Mouse (Mus musculus) layer of hippocampus, adult 18-20 months (tissue): Measurements from ENCODE around the gene Cdkal1. TPM values are rescaled to one million over a fixed set of nuclear protein-coding genes. Genes with fewer than 3 reads are reported as not detected.

Experiments
- DNase-seq, 2 experiments: peaks; one replicate each; pipeline ENCODE4 v3.0.0; 2022; ENCODE audit warnings: low spot score in 2 of 2
- total RNA-seq, 2 experiments: library from RNA; stranded (reverse); gene quantifications; 2 replicates each; pipeline ENCODE4 v1.2.3; 2021

Gene Cdkal1
- total RNA-seq, 2 experiments from 2014 or later: 26.0 to 26.3 TPM

DNA sequence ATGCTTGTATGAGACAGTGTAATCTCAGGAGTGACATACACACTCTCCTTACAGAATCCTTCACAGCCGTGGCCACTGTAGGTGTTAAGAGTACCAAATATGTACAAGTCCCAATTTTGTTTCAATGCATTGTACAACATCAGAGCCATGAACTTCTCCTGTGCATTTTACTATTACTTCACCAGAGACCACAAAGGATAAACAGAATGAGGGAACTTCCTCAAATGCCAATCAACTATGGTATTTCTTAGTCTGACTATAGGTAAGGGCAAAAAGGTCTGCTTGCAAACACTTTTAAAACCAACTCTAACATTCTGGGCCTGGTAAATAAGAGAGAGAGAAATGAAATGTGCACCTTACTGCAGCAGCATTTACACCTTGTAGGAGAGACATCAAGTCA lies 87.4 kb downstream of the Cdkal1 start:
- no peak for DNase-seq

DNA sequence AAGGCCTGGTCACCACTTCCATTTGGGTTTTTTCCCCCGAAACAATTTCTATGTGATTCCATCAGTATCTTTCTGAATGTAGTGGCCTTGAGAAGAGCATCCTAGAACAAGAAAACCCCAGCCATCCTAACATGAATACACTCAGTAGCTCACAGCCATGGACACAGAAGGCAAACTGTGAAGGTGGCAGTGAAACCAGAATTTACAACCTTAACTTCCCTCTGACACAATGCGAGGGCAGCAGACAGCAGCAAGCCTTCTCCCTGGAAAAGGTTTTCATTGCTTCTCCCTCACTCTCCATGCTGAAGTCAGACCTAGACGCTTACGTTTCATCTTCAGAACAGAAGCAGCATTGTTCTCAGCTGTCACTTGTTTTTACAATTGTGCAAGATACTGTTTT lies 87.9 kb downstream of the Cdkal1 start:
- DNase-seq: no peak

GRCm38 (mm10) chr13:29766377-29766776 lies 89.1 kb downstream of the Cdkal1 start:
- DNase-seq: no peak

- no peak for DNase-seq
Measured at GRCm38 (mm10) chr13:29765296-29765695, 90.2 kb downstream of the Cdkal1 start.

DNA sequence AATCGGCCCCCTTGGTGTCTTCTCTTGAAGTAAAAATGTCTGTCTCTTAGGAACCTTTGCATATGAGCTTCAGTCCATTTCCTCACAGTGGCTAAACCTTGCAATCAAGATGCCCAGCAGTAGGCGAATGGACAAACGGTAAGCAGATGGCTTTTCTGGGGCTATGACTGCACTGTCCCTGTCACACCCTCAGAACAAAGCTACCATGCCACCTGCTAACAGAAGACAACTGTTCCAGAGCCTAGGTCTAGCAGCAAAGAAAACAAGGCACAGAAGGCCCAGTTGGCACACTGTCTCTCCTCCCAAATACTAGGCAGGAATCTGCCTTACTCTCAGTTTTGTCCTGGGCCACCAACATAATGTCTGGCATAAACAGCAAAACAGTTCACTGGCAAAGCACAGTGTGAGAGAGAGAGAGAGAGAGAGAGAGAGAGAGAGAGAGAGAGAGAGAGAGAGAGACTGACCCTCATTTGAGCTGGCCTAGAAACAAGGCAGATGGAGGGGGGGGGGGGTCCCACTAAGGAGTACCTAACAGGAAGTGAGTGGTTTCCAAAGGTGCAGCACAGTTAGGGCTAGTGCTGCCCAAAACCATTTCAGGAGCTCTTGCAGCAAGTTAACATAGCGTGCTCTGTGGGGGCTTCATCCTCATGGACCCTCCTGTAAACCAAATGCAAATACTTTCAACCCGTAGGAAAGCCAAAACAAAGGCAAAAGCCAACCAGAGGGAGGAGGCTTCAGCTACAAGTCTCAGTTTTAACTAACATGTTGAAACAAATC lies 95.6 kb downstream of the Cdkal1 start:
- peak in 1 of 2 experiments; percentile 66 for DNase-seq

- no peak for DNase-seq
Measured at GRCm38 (mm10) chr13:29756052-29756451, 99.4 kb downstream of the Cdkal1 start.

- DNase-seq: no peak
Measured at GRCm38 (mm10) chr13:29753254-29753653, 102.2 kb downstream of the Cdkal1 start.

- no peak for DNase-seq
Measured at GRCm38 (mm10) chr13:29752061-29752460, 103.4 kb downstream of the Cdkal1 start.

DNA sequence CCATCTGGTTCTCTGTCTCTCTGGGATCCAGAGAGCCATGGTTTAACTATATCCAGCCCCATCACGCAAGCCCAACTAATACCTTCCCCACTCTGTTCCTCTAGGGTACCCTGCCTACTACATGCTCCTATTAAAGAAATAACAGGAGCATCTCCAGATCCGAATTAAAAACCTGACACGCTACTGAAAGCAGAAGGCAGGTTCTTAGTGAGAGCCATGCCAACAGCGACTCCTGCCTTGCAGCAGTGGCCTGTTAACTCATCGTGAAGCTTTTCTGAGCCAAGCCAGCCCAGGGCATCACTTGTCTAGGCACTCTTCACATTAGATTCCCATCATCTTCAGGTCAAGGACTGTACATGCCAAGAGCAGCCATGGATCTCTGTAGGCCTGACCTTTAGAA lies 104.3 kb downstream of the Cdkal1 start:
- no peak for DNase-seq

DNA sequence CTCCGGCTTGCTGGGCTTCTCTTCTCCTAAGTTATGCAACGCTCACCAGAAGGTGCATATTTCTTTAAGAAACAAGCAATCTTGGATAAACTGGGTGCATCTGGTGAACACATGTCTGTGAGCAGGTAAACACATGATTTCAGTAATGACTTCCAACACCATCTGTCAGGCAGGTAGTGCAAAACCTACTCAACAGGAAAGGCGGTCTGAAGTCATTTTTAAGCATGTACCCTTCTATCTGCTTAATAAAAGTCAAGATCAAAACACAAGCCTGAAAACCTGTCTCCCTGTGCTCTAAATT lies 108.2 kb downstream of the Cdkal1 start:
- no peak for DNase-seq

- DNase-seq: no peak
Measured at GRCm38 (mm10) chr13:29746501-29747346, 108.8 kb downstream of the Cdkal1 start.

DNA sequence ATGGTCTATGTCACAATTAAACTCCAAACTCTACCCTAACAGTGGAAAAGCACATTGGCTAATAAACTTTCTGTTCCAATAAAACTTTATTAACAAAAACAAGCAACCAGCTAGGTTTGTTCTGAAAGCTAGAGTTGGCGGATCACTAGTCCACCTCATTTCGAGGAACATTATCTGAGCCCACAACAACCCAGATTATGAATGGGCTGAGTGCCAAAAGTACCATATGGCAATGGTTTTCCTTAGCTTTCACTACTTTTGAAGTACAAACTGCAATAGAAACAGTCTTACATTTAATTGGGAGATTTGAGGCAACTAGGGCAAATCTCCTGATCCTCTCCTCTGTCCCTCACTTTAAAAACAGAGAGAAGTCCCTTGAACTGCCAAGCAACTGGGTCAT lies 110.4 kb downstream of the Cdkal1 start:
- DNase-seq: peak; percentile 28 to 52

DNA sequence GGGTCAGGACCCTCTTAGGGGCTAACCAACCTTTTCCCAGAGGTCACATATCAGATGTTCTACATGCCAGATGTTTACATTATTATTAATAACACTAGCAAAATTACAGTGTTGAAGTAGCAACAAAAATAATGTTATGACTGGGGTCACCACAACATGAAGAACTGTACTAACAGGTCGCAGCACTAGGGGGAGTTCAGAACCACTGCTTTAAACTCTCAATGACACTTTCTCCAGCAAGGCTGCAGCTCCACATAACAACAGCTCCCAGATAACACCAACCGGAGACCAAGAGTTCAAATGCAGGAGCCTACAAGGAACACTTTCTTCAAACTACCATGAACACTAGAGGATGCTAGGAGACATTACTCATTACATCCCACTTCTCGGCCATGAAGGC lies 111.3 kb downstream of the Cdkal1 start:
- DNase-seq: no peak

DNA sequence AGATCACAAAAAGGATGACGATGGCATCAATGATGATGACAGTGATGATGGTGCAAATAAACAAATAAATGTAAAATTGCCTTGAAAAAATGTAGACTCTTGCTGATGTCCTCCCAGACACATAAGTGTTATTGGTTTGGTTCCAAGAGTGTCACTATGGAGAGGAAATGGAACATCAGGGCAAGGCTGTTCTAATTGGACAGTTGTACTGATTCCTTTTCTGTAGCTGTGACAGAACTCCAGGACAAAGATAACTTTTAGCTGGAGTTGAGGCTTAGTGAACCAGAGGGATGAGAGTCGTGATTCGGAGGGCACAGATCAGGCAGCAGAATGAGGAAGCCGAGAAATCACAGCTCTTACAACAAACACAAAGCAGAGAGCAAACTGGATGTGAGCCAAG lies 111.7 kb downstream of the Cdkal1 start:
- no peak for DNase-seq

DNA sequence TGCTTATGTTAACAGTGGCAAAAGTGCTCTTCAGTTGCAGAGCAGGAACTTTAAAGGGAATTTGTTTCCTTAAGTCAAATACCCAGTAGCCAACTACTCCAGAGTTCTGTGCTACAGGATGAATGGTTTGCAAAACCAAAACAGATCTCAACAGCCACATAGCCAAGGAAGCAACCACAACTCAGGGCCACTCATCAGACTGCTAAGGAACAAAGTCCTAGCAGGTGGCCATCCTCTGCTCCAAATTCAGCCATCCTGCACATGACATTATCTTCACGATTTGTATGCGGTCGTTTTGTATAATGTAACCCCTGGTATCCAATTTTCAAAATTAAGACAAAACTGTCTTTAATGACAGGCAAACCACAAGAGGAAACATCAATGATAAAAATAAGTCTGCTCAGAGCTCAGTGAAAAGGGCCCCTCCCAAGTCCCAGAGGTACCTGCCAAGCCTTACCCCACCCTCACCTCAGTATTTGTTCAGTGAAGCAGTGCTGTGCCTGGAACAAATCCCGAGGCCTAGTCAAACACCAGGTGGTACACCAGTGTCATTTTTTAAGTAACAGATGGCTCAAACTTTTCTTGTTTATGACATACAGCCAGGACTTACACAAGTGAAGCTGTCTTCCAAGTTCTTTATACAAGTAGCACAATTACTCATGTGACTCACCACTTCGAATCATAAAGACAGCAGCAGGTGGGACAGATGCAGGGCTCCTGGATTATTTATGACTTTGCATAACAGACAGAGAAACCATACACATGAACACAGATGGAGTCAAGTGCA lies 117.6 kb downstream of the Cdkal1 start:
- peak; percentile 22 to 60 for DNase-seq

GRCm38 (mm10) chr13:29734496-29734895 lies 121.0 kb downstream of the Cdkal1 start:
- no peak for DNase-seq

GRCm38 (mm10) chr13:29726154-29726825 lies 129.2 kb downstream of the Cdkal1 start:
- no peak for DNase-seq

- DNase-seq: no peak
Measured at GRCm38 (mm10) chr13:29724855-29725254, 130.6 kb downstream of the Cdkal1 start.

DNA sequence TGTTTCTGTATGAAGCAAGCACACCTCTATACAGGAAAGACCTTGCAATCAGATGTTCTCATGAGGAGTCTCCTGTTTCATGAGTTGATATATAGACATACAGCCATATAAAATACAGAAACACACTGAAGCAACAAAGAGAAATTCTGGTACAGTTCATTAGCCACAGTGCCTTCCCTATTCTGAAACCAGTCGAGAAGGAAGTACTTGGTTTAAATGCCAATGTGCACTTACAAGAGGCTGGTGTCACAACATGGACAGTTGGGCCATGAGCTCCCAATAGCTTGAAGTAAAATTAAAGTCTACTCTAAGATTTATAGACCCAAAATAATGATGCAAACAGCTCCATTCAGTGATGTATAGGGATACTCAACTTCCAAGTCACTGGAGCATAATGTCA lies 132.3 kb downstream of the Cdkal1 start:
- DNase-seq: no peak

DNA sequence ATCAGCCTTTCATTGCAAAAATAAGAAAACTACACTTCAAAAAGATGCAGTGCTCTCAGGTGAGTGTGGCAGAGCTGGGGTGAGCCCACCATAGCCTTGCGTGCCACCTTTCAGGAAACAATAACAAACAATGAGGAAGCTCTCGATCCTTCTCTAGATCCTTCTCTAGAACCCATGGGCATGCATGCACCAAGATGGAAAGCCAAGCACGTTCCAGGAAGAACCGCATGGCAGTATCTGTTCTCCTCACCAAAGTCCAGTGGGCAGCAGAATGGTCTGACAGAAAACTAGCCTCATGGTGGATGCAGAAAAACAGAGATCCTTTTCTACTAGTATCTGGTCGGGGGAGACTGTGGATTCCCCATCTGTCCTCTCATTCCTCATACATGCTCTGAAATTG lies 134.3 kb downstream of the Cdkal1 start:
- DNase-seq: no peak

GRCm38 (mm10) chr13:29716550-29716949 lies 138.9 kb downstream of the Cdkal1 start:
- no peak for DNase-seq
